In genomic region chr19:56199401-56200150, GRCm38 (mm10) we compare ENCODE assay signal across 21 mouse cellular contexts.
DNase-seq lines count a peak whose midpoint lies in the region; ATAC-seq lines count a peak whose summit lies in the region.
"Had no signal": no experiment of that assay in that cellular context is flagged by ENCODE, and none has a peak within 500 bp of the region (broad histone marks: within the 10 kb centered on the region; RNA-seq: fewer than 3 reads in every experiment).

No protein-coding gene starts in this region.

- H3K36me3 ChIP-seq in heart, embryonic 16.5 days (ENCODE audit: control insufficient read depth, insufficient read depth), result no peaks in the 10 kb centered on the region
- no peaks in the 10 kb centered on the region for H3K36me3 ChIP-seq in embryonic facial prominence, embryonic 10.5 days (replicated peaks)
- H3K36me3 ChIP-seq in limb, embryonic 13.5 days, result no peaks in the 10 kb centered on the region
- H3K36me3 ChIP-seq: liver, embryonic 12.5 days; midbrain, embryonic 12.5 days; neural tube, embryonic 12.5 days had no signal

- ATAC-seq in heart, embryonic 16.5 days (replicated peaks; ENCODE audit: extremely low read depth, insufficient read depth, low FRiP score), result peak; percentile 69
- no peak for ATAC-seq in limb, embryonic 13.5 days (ENCODE audit: low FRiP score, low read depth)
- no peak for ATAC-seq in inflammation-experienced regulatory T-cells, adult 6 months
- ATAC-seq: activated CD4-positive, CD25-positive, alpha-beta regulatory T cell, adult 4 months; forebrain, postnatal 0 days; hindbrain, postnatal 0 days; liver, embryonic 12.5 days had no signal

- 60% methylated on average over 14 of the region's 14 CpGs for WGBS in heart, embryonic 16.5 days
- 39% methylated on average over 14 of the region's 14 CpGs for WGBS in embryonic facial prominence, embryonic 10.5 days
- WGBS in limb, embryonic 13.5 days, result 29% methylated on average over 14 of the region's 14 CpGs

- no peaks in the 10 kb centered on the region for H3K4me1 ChIP-seq in heart, embryonic 16.5 days (ENCODE audit: control insufficient read depth, insufficient read depth, low read length)
- peaks cover 52% of the 10 kb centered on the region for H3K4me1 ChIP-seq in embryonic facial prominence, embryonic 10.5 days
- peaks cover 31% of the 10 kb centered on the region for H3K4me1 ChIP-seq in limb, embryonic 13.5 days
- H3K4me1 ChIP-seq: liver, embryonic 12.5 days; neural tube, embryonic 12.5 days had no signal

- H3K27me3 ChIP-seq in heart, embryonic 16.5 days (ENCODE audit: control insufficient read depth, insufficient read depth, low read length), result 0 out of 2 replicates have a peak, but pooled peaks cover 3% of the 10 kb centered on the region
- peaks cover 47% of the 10 kb centered on the region for H3K27me3 ChIP-seq in embryonic facial prominence, embryonic 10.5 days (replicated peaks; ENCODE audit: low read depth, poor library complexity, severe bottlenecking)
- H3K27me3 ChIP-seq in limb, embryonic 13.5 days, result peaks cover 17% of the 10 kb centered on the region; the same call in 1 of the 2 replicates
- H3K27me3 ChIP-seq: neural tube, embryonic 12.5 days had no signal

- no peak overlapping the region for H3K4me3 ChIP-seq in heart, embryonic 16.5 days (ENCODE audit: low read length)
- no peak overlapping the region for H3K4me3 ChIP-seq in embryonic facial prominence, embryonic 10.5 days
- H3K4me3 ChIP-seq in limb, embryonic 13.5 days, result no peak overlapping the region
- H3K4me3 ChIP-seq: liver, embryonic 12.5 days; midbrain, embryonic 12.5 days; neural tube, embryonic 12.5 days had no signal

- H3K4me2 ChIP-seq in heart, embryonic 16.5 days (ENCODE audit: low read depth, low read length), result no peak overlapping the region
- H3K4me2 ChIP-seq in limb, embryonic 13.5 days (replicated peaks), result 0 out of 2 replicates have a peak overlapping the region, but pooled peaks have one; percentile 3
- H3K4me2 ChIP-seq: liver, embryonic 12.5 days; midbrain, embryonic 12.5 days; neural tube, embryonic 12.5 days had no signal

- intact Hi-C loops in heart, postnatal 10 days (cut with DNase I), result loop anchor here (5.0 kb wide), 1 partner anchor 862 kb away; no protein-coding TSS in a partner anchor

- DNase-seq in embryo, embryonic 10 days (ENCODE audit: low spot score), result peak; percentile 33
- DNase-seq in embryo, embryonic 9.5 days (ENCODE audit: extremely low spot score), result no peak
- DNase-seq in heart, postnatal 10 days, result no peak
- peak; percentile 71 for DNase-seq in embryonic facial prominence, embryonic 10.5 days (ENCODE audit: low spot score)
- no peak for DNase-seq in adrenal gland, postnatal 36 days
- DNase-seq: adrenal gland, postnatal 14 days; cerebellum, adult 11-12 months; cerebellum, postnatal 25 days; forebrain, postnatal 0 days; kidney, adult 18-20 months; kidney, postnatal 10 days; lung, adult 2 months; spleen, adult 18-20 months had no signal

- H3K27ac ChIP-seq in heart, embryonic 16.5 days (ENCODE audit: low read length), result 0 out of 2 replicates have a peak overlapping the region, but pooled peaks have one; percentile 16
- H3K27ac ChIP-seq in embryonic facial prominence, embryonic 10.5 days (replicated peaks), result peak overlapping the region; percentile 5
- 0 out of 2 replicates have a peak overlapping the region, but pooled peaks have one; percentile 22 for H3K27ac ChIP-seq in limb, embryonic 13.5 days
- H3K27ac ChIP-seq: hindbrain, postnatal 0 days; liver, embryonic 12.5 days; midbrain, embryonic 12.5 days; neural tube, embryonic 12.5 days had no signal

- H3K9ac ChIP-seq in heart, embryonic 16.5 days (ENCODE audit: low read length), result no peak overlapping the region
- no peak overlapping the region for H3K9ac ChIP-seq in limb, embryonic 13.5 days
- H3K9ac ChIP-seq: forebrain, postnatal 0 days; liver, embryonic 12.5 days; midbrain, embryonic 12.5 days; neural tube, embryonic 12.5 days had no signal

- no peaks in the 10 kb centered on the region for H3K9me3 ChIP-seq in heart, embryonic 16.5 days (replicated peaks; ENCODE audit: control insufficient read depth, low read length)
- no peaks in the 10 kb centered on the region for H3K9me3 ChIP-seq in embryonic facial prominence, embryonic 10.5 days
- H3K9me3 ChIP-seq in limb, embryonic 13.5 days, result no peaks in the 10 kb centered on the region
- H3K9me3 ChIP-seq: liver, embryonic 12.5 days; midbrain, embryonic 12.5 days; neural tube, embryonic 12.5 days had no signal

Comparison
In these comparisons a context has a peak if more than half of its experiments do, and no peak if none do; other contexts are left out.
1. DNase-seq: peak in embryo, embryonic 10 days (single experiment) and embryonic facial prominence, embryonic 10.5 days (single experiment); none in embryo, embryonic 9.5 days (single experiment), heart, postnatal 10 days (0 of 2) and adrenal gland, postnatal 36 days (0 of 2).
2. Peak in every context shown above with its lines, with median percentiles within 50 percentile points of each other: H3K27ac ChIP-seq.